12 mouse cellular contexts compared by ENCODE assay signal in the genomic region with DNA sequence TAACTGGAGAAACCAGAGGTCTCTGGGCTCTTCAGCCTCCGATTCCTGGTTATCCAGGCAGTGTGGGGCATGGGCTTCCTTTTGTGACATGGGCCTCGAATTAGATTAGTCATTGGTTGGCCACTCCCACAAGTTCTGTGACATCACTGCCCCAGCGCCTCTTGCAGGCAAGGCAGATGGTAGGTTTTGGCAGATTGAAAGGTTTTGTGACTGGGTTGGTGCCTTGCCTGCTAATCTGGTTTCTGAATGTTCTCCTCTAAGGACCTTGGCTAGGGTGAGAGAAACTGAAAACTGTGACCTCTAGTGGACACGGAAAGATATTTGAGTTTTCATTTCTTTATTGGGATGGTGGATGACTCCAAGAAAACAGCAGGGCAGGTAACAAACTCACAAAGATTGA.
DNase-seq lines count a peak whose midpoint lies in the region; ATAC-seq and TF ChIP-seq lines count a peak whose summit lies in the region.
"Had no signal": no experiment of that assay in that cellular context is flagged by ENCODE, and none has a peak within 500 bp of the region (broad histone marks: within the 10 kb centered on the region; RNA-seq: fewer than 3 reads in every experiment).

No protein-coding gene starts in this region.

- no peaks in the 10 kb centered on the region for H3K36me3 ChIP-seq in heart, postnatal 0 days (replicated peaks; ENCODE audit: control insufficient read depth, insufficient read depth, low read length)
- no peaks in the 10 kb centered on the region for H3K36me3 ChIP-seq in heart, embryonic 12.5 days
- no peaks in the 10 kb centered on the region for H3K36me3 ChIP-seq in midbrain, embryonic 14.5 days (ENCODE audit: control insufficient read depth, insufficient read depth, low read length)
- no peaks in the 10 kb centered on the region for H3K36me3 ChIP-seq in midbrain, embryonic 15.5 days (replicated peaks)

- no peak overlapping the region for H3K4me2 ChIP-seq in heart, postnatal 0 days (ENCODE audit: low read depth, low read length)
- no peak overlapping the region for H3K4me2 ChIP-seq in heart, embryonic 12.5 days
- H3K4me2 ChIP-seq in midbrain, embryonic 14.5 days (ENCODE audit: low read length), result no peak overlapping the region
- H3K4me2 ChIP-seq in midbrain, embryonic 15.5 days, result no peak overlapping the region

- 41% methylated on average over 4 of the region's 4 CpGs for WGBS in heart, postnatal 0 days
- 49% methylated on average over 4 of the region's 4 CpGs for WGBS in heart, embryonic 12.5 days
- WGBS in midbrain, embryonic 14.5 days, result 39% methylated on average over 4 of the region's 4 CpGs
- 41% methylated on average over 4 of the region's 4 CpGs for WGBS in midbrain, embryonic 15.5 days

- TF ChIP-seq CTCF in heart, postnatal 0 days (IDR thresholded peaks at IDR 0.05; ENCODE audit: low read depth), result no peak

- no peak overlapping the region for H3K9ac ChIP-seq in heart, postnatal 0 days (replicated peaks; ENCODE audit: low read depth, low read length)
- H3K9ac ChIP-seq in heart, embryonic 12.5 days, result no peak overlapping the region
- H3K9ac ChIP-seq in midbrain, embryonic 14.5 days (replicated peaks; ENCODE audit: low read length), result no peak overlapping the region
- H3K9ac ChIP-seq in midbrain, embryonic 15.5 days, result no peak overlapping the region

- no peak overlapping the region for H3K27ac ChIP-seq in heart, postnatal 0 days (ENCODE audit: low read depth)
- H3K27ac ChIP-seq in heart, embryonic 12.5 days (ENCODE audit: poor library complexity, severe bottlenecking), result no peak overlapping the region
- H3K27ac ChIP-seq in midbrain, embryonic 14.5 days (replicated peaks; ENCODE audit: low read depth, low read length), result no peak overlapping the region
- no peak overlapping the region for H3K27ac ChIP-seq in midbrain, embryonic 15.5 days

- DNase-seq in adrenal gland, adult (ENCODE audit: inconsistent age in 2 of 2, low spot score in 1 of 2), result peak; percentile 14 to 46
- no peak for DNase-seq in adrenal gland, postnatal 4 days (ENCODE audit: low spot score in 2 of 2)
- DNase-seq in heart, postnatal 0 days (ENCODE audit: low spot score), result peak; percentile 26
- peak; percentile 51 for DNase-seq in midbrain, embryonic 14.5 days
- peak; percentile 59 for DNase-seq in retina, postnatal 1 day
- DNase-seq in natural killer cell, adult 2 months (ENCODE audit: low spot score in 2 of 2), result no peak
- DNase-seq: heart, postnatal 14 days; kidney, postnatal 4 days; liver had no signal

- no peak for ATAC-seq in heart, postnatal 0 days (ENCODE audit: insufficient read depth, low read depth)
- ATAC-seq in heart, embryonic 12.5 days (ENCODE audit: insufficient number of reproducible peaks, low FRiP score), result no peak
- no peak for ATAC-seq in midbrain, embryonic 14.5 days (ENCODE audit: low FRiP score, low TSS enrichment)
- no peak for ATAC-seq in midbrain, embryonic 15.5 days (replicated peaks)

- no peak overlapping the region for H3K4me3 ChIP-seq in heart, postnatal 0 days (ENCODE audit: low read depth, low read length)
- H3K4me3 ChIP-seq in heart, embryonic 12.5 days, result no peak overlapping the region
- H3K4me3 ChIP-seq in midbrain, embryonic 14.5 days (replicated peaks; ENCODE audit: low read depth, low read length), result no peak overlapping the region
- H3K4me3 ChIP-seq in midbrain, embryonic 15.5 days, result no peak overlapping the region
- H3K4me3 ChIP-seq: megakaryocyte, embryonic 14.5 days had no signal

- no peak for TF ChIP-seq EP300 in heart, postnatal 0 days (IDR thresholded peaks at IDR 0.05; ENCODE audit: low read depth)

- H3K27me3 ChIP-seq in heart, postnatal 0 days (ENCODE audit: control insufficient read depth, insufficient read depth, low read length), result peaks cover 3% of the 10 kb centered on the region; the same call in 1 of the 2 replicates
- no peaks in the 10 kb centered on the region for H3K27me3 ChIP-seq in heart, embryonic 12.5 days (replicated peaks)
- no peaks in the 10 kb centered on the region for H3K27me3 ChIP-seq in midbrain, embryonic 14.5 days (ENCODE audit: control insufficient read depth, insufficient read depth, low read length)
- no peaks in the 10 kb centered on the region for H3K27me3 ChIP-seq in midbrain, embryonic 15.5 days (replicated peaks)
- H3K27me3 ChIP-seq: megakaryocyte, embryonic 14.5 days had no signal

- no peaks in the 10 kb centered on the region for H3K9me3 ChIP-seq in heart, postnatal 0 days (replicated peaks; ENCODE audit: control insufficient read depth, low read length)
- H3K9me3 ChIP-seq in heart, embryonic 12.5 days (replicated peaks), result no peaks in the 10 kb centered on the region
- no peaks in the 10 kb centered on the region for H3K9me3 ChIP-seq in midbrain, embryonic 14.5 days (ENCODE audit: control insufficient read depth, low read length)
- no peaks in the 10 kb centered on the region for H3K9me3 ChIP-seq in midbrain, embryonic 15.5 days

- no peaks in the 10 kb centered on the region for H3K4me1 ChIP-seq in heart, postnatal 0 days (ENCODE audit: control insufficient read depth, insufficient read depth)
- H3K4me1 ChIP-seq in heart, embryonic 12.5 days (replicated peaks), result peaks cover 3% of the 10 kb centered on the region; the same call in 1 of the 2 replicates
- 0 out of 2 replicates have a peak, but pooled peaks cover 5% of the 10 kb centered on the region for H3K4me1 ChIP-seq in midbrain, embryonic 14.5 days (ENCODE audit: control insufficient read depth, insufficient read depth, low read length)
- peaks cover 5% of the 10 kb centered on the region for H3K4me1 ChIP-seq in midbrain, embryonic 15.5 days
- H3K4me1 ChIP-seq: megakaryocyte, embryonic 14.5 days had no signal

Comparison
In these comparisons a context has a peak if more than half of its experiments do, and no peak if none do; other contexts are left out.
1. DNase-seq: peak in adrenal gland, adult (2 of 2), heart, postnatal 0 days (single experiment), midbrain, embryonic 14.5 days (single experiment) and retina, postnatal 1 day (single experiment); none in adrenal gland, postnatal 4 days (0 of 2) and natural killer cell, adult 2 months (0 of 2).